Mouse (Mus musculus): ENCODE results near the gene Pde4b. TPM values are rescaled to one million over a fixed set of nuclear protein-coding genes. Genes with fewer than 3 reads are reported as not detected.

Pde4b gene
- total RNA-seq, 2 experiments from 2014 or later: 43.7 to 57.0 TPM

DNA sequence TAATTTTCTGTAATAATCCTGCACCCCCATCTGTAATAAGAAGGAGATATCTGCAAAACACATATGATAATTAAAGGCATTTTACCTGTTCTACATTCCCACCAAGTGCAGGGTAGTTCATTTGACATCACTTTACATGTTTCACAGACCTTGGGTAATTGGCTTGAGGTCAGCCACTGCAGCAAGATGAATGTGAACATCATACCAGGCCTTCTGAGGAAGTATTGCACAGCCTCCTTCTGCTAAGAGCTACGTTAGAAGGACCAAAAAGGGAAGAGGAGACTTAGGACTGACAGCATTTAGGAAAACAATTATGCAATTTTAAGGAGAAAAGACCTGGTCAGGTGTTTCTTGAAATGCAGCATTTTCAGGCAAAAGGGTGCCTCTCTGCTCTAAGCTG lies 479.1 kb downstream of the Pde4b start:
- no peak for DNase-seq
- intact Hi-C loops (cut with DNase I): no loop called here

- intact Hi-C loops (cut with DNase I): no loop called here
- no peak for DNase-seq
Observed at GRCm38 (mm10) chr4:102567111-102567510, 479.8 kb downstream of the Pde4b start.

- peak; percentile 35 to 42 for DNase-seq
- intact Hi-C loops (cut with DNase I): no loop called here
Observed at GRCm38 (mm10) chr4:102567676-102568254, 480.4 kb downstream of the Pde4b start.

DNA sequence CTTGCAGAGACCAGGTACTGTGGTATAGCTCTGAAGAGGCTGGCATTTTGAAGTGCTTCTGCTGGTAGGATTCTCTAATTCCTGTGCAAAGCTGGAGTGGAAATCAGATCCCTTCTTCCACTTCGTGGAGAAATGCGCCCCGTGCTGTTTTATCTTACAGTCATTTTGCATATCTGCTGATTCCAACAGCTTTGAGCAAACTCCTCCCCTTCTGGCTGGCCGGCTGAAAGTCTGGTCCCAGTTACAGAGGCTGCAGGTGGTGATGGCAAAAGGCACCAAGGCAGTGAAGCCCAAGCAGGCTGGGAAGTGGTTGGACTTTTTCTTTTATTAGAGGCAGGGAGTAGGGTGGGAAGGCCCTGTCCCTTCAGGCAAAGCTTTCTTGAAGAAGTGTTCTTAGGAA lies 481.2 kb downstream of the Pde4b start:
- intact Hi-C loops (cut with DNase I): no loop called here
- peak; percentile 80 to 87 for DNase-seq

DNA sequence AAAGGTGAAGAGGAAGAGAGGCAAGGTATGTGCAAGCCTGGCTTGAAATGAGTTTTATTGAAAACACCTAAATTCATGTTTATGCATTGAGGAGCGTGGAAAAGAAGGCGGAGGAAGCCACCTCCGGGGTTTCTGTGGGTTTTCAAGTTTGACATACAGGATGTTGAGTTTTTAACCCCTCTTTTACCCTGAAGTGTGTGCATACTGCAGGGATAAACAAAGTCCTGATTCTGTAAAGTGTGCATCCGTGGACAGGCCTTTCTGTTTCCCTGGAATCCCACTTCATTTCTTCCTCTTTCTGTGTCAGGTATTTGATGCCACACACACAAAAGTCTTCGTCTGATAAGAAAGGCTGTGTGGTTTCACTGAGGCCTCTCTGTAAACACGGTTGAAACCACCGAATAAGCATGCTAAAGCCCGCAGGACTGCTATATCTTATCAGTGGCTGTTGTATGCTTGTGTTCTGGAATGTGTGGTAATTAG lies 481.8 kb downstream of the Pde4b start:
- intact Hi-C loops (cut with DNase I): no loop called here
- peak; percentile 45 to 52 for DNase-seq

DNA sequence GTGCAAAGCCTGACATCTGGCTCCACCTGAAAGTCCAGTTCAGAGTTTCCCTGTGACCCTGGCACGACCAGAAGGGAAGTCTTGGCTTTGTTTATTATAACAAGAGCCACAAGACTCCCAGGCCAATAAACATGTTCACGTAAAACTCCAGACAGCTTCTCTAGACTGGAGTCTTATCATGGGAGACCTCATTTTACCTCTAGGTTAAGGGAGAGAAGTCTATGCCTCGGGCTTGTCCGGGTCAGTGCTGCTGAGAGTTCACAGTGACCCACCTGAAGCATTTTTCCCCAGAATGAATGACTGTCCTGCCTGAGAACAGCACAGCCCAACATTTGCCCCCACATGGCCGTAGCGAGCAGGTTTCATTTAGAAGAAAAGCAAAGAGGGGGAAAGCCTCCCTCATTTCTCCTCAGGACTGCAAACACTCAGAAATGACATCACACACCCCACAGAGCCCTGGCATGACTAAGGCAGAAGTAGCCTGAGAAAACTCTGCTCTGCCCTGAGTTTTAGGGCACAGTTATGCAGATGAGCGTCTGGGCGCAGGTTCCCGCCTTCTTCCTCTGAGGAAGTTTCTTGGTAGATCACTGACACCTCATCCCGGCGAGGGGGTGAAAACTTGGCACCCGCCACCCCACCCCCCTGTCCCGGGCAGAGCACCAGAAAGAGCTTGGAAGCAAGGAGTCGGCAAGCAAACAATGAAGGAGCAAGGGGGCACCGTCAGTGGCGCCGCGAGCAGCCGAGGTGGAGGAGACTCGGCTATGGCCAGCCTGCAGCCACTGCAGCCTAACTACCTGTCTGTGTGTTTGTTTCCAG lies 482.8 kb downstream of the Pde4b start:
- peak; percentile 90 to 91 for DNase-seq
- intact Hi-C loops (cut with DNase I): loop anchor here (1.0 kb wide), 2 partner anchors 37 to 59 kb away; no protein-coding TSS in a partner anchor

DNA sequence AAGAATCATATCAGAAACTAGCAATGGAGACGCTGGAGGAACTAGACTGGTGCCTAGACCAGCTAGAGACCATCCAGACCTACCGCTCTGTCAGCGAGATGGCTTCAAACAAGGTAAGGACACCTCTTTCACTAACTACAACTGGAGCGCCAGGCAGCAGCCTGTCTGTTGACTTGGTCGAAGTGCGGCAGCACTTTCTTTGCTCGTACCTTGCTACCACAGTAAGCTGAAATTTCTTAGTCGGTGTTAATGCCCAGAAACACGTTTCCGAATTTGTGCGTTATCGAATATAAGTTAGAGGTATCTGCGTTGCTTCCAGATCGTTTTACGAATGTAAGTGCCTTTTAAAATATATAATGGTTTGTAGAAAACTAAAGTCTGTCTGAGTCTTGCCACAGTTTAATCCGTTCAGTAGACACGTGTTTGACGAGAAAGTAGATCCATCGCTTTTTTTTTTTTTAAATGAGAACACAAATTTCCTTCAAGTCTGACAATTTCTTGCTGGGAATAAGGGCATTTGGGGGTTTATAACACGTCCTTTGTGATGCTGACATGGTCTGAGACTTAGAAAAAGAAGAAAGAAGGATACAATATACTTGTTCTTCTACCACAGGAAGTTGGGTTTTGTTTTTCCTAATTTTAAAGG lies 483.5 kb downstream of the Pde4b start:
- intact Hi-C loops (cut with DNase I): loop anchor here (1.0 kb wide), 2 partner anchors 38 to 60 kb away; no protein-coding TSS in a partner anchor
- DNase-seq: peak in 1 of 2 experiments; percentile 76

DNA sequence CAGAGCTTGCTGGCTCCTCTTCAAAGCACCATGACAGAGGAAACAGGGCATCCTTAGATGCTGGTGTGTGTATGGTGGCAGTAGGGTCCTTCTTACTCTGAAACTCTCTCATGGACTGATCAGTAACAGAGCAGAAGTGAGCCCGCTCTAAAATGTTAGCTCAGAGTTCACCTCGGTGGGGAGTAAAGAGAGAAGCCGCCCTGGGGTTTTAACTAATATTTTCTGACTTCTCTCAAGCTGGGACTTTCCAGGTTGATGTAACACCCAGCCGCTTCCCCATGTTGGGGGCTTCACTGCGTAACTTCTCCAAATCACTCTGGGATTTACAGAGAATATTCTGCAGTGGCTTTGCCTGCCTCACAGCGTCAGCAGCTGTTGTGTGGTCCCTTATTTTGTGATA lies 484.7 kb downstream of the Pde4b start:
- peak; percentile 47 to 51 for DNase-seq
- intact Hi-C loops (cut with DNase I): loop anchor here (2.0 kb wide), 1 partner anchor 17 kb away; no protein-coding TSS in a partner anchor

- DNase-seq: peak; percentile 33 to 41
- intact Hi-C loops (cut with DNase I): loop anchor here (2.0 kb wide), 1 partner anchor 16 kb away; no protein-coding TSS in a partner anchor
Observed at GRCm38 (mm10) chr4:102572591-102572990, 485.2 kb downstream of the Pde4b start.

DNA sequence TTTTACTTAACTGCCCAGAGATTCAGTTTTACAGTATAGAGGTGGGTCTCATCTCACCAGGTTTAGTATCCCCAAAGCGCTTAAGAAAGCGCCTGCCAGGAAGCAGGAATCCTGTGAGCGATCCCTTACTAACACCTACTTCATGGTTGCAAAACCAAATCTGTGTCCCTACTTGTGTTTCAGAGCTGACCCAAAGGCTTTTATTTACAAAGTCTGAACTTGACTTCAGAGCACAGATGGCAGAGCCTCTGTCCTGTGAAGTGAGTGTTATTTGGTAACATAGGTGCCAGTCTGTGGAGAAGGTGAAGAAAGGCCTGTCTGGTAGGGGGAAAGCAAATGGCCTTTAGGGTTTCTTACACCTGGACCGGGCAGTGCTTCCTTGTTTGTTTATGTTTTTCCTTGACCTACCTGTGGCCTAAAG lies 486.0 kb downstream of the Pde4b start:
- intact Hi-C loops (cut with DNase I): loop anchor here (2.0 kb wide), 1 partner anchor 15 kb away; no protein-coding TSS in a partner anchor
- DNase-seq: peak in 1 of 2 experiments; percentile 30

- DNase-seq: peak; percentile 85 to 89
- intact Hi-C loops (cut with DNase I): no loop called here
Observed at GRCm38 (mm10) chr4:102574226-102574625, 486.9 kb downstream of the Pde4b start.

DNA sequence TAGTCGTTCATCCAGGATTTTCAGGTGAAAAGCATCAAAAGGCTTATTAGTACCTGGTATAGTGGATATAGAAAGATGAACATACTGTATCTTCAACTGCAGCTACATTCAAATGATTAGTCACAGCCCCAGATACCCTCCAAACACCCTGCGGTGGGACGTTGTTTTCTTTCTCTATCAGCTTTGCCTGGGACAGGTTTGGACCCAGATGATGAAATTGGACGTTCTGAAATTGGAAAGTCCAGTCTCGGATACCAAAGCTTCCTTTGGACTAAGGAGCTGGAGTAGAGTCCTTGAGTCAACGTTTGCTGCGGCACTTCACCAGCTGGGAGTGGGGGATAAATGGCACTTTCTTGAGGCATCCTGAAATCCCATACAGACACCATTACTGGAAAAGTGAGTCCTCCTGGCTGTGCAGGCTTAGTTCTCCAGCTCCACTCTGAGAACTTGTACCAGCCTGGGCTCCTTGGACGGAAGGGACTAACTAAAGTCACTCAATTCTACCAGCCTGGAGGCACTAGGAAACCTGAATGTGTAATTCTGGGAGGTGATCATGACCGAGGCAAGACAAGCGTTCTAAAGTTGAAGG lies 487.4 kb downstream of the Pde4b start:
- no peak for DNase-seq
- intact Hi-C loops (cut with DNase I): no loop called here

GRCm38 (mm10) chr4:102576109-102576508 lies 488.8 kb downstream of the Pde4b start:
- intact Hi-C loops (cut with DNase I): no loop called here
- no peak for DNase-seq

DNA sequence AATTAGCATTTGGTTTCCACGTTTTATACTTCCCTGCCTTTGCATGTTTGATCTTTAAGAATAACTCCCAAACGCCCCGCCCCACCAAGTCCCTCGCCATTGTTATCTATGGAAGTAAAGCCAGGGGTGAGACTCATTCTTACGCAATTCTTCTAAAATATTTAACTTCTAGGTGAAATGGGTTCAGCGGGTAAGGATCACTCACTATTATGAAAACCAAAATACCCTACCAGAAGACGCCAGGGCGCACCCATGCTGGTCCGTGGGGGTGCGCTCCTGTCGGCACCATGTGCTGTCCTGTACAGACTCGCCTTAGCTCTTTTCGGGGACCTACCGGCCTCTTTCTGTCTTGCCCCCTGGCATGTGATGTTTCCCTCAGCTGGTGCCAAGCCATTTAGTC lies 490.3 kb downstream of the Pde4b start:
- intact Hi-C loops (cut with DNase I): no loop called here
- peak; percentile 31 to 39 for DNase-seq

DNA sequence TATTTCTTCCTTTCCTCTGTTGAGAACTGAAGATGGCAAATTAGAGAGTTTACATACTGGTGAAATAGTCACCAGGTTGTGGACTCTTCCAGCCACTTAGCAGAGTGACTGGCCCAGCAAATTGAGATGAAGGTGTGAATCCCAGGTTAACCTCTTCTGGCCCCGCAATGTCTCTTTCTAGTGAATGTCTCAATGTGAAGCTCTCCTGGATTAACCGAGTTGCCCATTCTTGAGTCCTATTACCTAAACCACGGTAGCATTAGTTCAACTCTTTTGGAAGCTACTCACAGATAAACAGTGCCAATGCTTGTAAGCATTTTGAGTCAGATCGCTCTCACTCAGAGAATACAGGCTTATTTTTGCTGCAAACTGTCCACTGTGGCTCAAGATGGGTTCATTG lies 491.7 kb downstream of the Pde4b start:
- DNase-seq: no peak
- intact Hi-C loops (cut with DNase I): no loop called here

GRCm38 (mm10) chr4:102579746-102580145 lies 492.4 kb downstream of the Pde4b start:
- intact Hi-C loops (cut with DNase I): no loop called here
- no peak for DNase-seq

DNA sequence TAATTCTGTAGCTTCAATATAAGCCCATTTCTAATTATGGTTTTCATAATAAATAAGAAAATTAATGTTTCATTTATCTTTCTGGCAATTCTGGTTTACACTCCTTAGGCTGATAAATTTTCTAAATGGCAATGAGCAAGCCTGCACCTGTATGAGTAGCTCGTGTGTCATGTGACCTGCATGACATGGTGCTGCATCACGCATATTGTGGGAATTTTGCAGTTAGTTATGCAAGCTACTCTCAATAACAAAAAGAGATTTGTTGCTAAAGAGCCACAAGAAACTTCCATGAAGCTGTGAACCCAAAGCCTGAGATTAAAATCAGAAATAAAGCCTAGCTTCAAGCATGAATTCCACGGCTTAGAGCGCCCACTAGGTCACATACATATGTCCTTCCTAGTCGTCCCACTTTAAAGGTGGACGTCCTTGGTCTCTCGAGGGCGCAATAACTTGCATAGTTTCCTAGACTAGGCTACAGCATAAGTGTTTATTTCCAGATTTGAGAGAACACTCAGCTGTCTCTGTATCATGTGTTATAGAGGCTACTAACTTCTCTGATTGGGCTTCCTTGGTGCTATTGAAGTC lies 494.9 kb downstream of the Pde4b start:
- intact Hi-C loops (cut with DNase I): no loop called here
- no peak for DNase-seq

- DNase-seq: no peak
- intact Hi-C loops (cut with DNase I): no loop called here
Observed at GRCm38 (mm10) chr4:102582963-102583362, 495.6 kb downstream of the Pde4b start.

- DNase-seq: no peak
- intact Hi-C loops (cut with DNase I): no loop called here
Observed at GRCm38 (mm10) chr4:102583469-102583868, 496.1 kb downstream of the Pde4b start.

GRCm38 (mm10) chr4:102584601-102585265 lies 497.4 kb downstream of the Pde4b start:
- intact Hi-C loops (cut with DNase I): no loop called here
- DNase-seq: peak in 1 of 2 experiments; percentile 41
